Mouse (Mus musculus): Measurements from ENCODE around the gene Gm8020. TPM values are rescaled to one million over a fixed set of nuclear protein-coding genes. Genes with fewer than 3 reads are reported as not detected.

The Gm8020 gene
- not detected for polyA plus RNA-seq (2014; fragmentation: Illumina TruSeq; extraction: RNeasy Lipid Tissue Mini Kit (QIAGEN cat#74804); ENCODE audit: low read depth, low replicate concordance)

GRCm38 (mm10) chr14:42502249-42502648 is at the start of gene Gm8020:
TSS of gene Gm8020 (minus strand) at chr14:42502349.

GRCm38 (mm10) chr14:42524182-42524581 is 22.0 kb upstream of the Gm8020 start, which contains the start of gene Gm8024:
TSS of gene Gm8024 (minus strand) at chr14:42524282.

GRCm38 (mm10) chr14:42463581-42463980 is 38.6 kb downstream of the Gm8020 start, which contains the start of gene Gm8011:
TSS of gene Gm8011 (plus strand) at chr14:42463881.

Other genes with a start within 250 kb of the Gm8020 start
- gene Gm17026, start 242.3 kb downstream of the Gm8020 start, polyA plus RNA-seq (2014; fragmentation: Illumina TruSeq; extraction: RNeasy Lipid Tissue Mini Kit (QIAGEN cat#74804); ENCODE audit: low read depth, low replicate concordance) = not detected
- gene Gm9611, start 205.0 kb downstream of the Gm8020 start, polyA plus RNA-seq (2014; fragmentation: Illumina TruSeq; extraction: RNeasy Lipid Tissue Mini Kit (QIAGEN cat#74804); ENCODE audit: low read depth, low replicate concordance) = not detected
- not detected for gene Gm7995, start 192.1 kb downstream of the Gm8020 start, polyA plus RNA-seq (2014; fragmentation: Illumina TruSeq; extraction: RNeasy Lipid Tissue Mini Kit (QIAGEN cat#74804); ENCODE audit: low read depth, low replicate concordance)
- not detected for gene Gm8005, start 62.7 kb downstream of the Gm8020 start, polyA plus RNA-seq (2014; fragmentation: Illumina TruSeq; extraction: RNeasy Lipid Tissue Mini Kit (QIAGEN cat#74804); ENCODE audit: low read depth, low replicate concordance)
- not detected for gene Gm8011, start 38.5 kb downstream of the Gm8020 start, polyA plus RNA-seq (2014; fragmentation: Illumina TruSeq; extraction: RNeasy Lipid Tissue Mini Kit (QIAGEN cat#74804); ENCODE audit: low read depth, low replicate concordance)
- gene Gm8024, start 21.9 kb upstream of the Gm8020 start, polyA plus RNA-seq (2014; fragmentation: Illumina TruSeq; extraction: RNeasy Lipid Tissue Mini Kit (QIAGEN cat#74804); ENCODE audit: low read depth, low replicate concordance) = not detected
- gene Gm17124, start 97.5 kb upstream of the Gm8020 start, polyA plus RNA-seq (2014; fragmentation: Illumina TruSeq; extraction: RNeasy Lipid Tissue Mini Kit (QIAGEN cat#74804); ENCODE audit: low read depth, low replicate concordance) = not detected
- not detected for gene Gm3633, start 139.6 kb upstream of the Gm8020 start, polyA plus RNA-seq (2014; fragmentation: Illumina TruSeq; extraction: RNeasy Lipid Tissue Mini Kit (QIAGEN cat#74804); ENCODE audit: low read depth, low replicate concordance)
- not detected for gene Gm10378, start 153.6 kb upstream of the Gm8020 start, polyA plus RNA-seq (2014; fragmentation: Illumina TruSeq; extraction: RNeasy Lipid Tissue Mini Kit (QIAGEN cat#74804); ENCODE audit: low read depth, low replicate concordance)

All from adipose tissue, adult 10 weeks (tissue).